Mouse (Mus musculus): Measurements from ENCODE around the gene Snai1.

- TF ChIP-seq CTCF (IDR thresholded peaks at IDR 0.05; ENCODE audit: extremely low read depth, insufficient read length, insufficient replicate concordance, low read depth, low read length) (no peak), POLR2A (IDR thresholded peaks at IDR 0.05; ENCODE audit: low read depth, low read length) (no peak)
Observed at GRCm38 (mm10) chr2:167514641-167515040, 23.4 kb upstream of the Snai1 start.
